Mouse (Mus musculus): ENCODE measurements at regions not wholly inside any gene's neighbourhood (a gene's known extent, or its start where the extent isn't known, plus 50 kb on each side); places are given as distances from the start of the nearest gene placed in this dataset.

- no peaks in the 10 kb centered on the region for H3K79me2 ChIP-seq (ENCODE audit: control insufficient read depth, insufficient read depth)
- H3K4me2 ChIP-seq (ENCODE audit: low read depth), result no peak overlapping the region
- H3K4me3 ChIP-seq, result no peak overlapping the region
- no peaks in the 10 kb centered on the region for H3K36me3 ChIP-seq (ENCODE audit: control insufficient read depth, insufficient read depth)
- H3ac ChIP-seq (ENCODE audit: control insufficient read depth, insufficient read length), result no peak overlapping the region
- H3K27me3 ChIP-seq (ENCODE audit: control insufficient read depth, insufficient read depth, insufficient read length), result no peaks in the 10 kb centered on the region
- TF ChIP-seq CEBPB (IDR thresholded peaks at IDR 0.05; ENCODE audit: insufficient read depth, poor library complexity, severe bottlenecking) (no peak), POLR2A (IDR thresholded peaks at IDR 0.05; ENCODE audit: insufficient read length, low read depth) (no peak), MYOD1 (IDR thresholded peaks at IDR 0.05; ENCODE audit: control insufficient read depth in 1 of 3, insufficient read length in 2 of 3, low read depth in 2 of 3) (no peak), MYOG (IDR thresholded peaks at IDR 0.05; ENCODE audit: control insufficient read depth in 1 of 3, insufficient read depth in 1 of 3, insufficient read length in 2 of 3, low read depth in 2 of 3) (no peak), TCF12 (IDR thresholded peaks at IDR 0.05; ENCODE audit: insufficient read depth, poor library complexity, severe bottlenecking) (no peak), POLR2AphosphoS2 (IDR thresholded peaks at IDR 0.05; ENCODE audit: insufficient read length, low read depth) (no peak), USF1 (IDR thresholded peaks at IDR 0.05; ENCODE audit: low read depth) (no peak), SRF (IDR thresholded peaks at IDR 0.05; ENCODE audit: control insufficient read depth, insufficient read length, low read depth) (no peak), REST (IDR thresholded peaks at IDR 0.05; ENCODE audit: insufficient read depth, insufficient read length) (no peak), E2F4 (IDR thresholded peaks at IDR 0.05; ENCODE audit: insufficient read depth) (no peak)
These were observed 252.0 kb upstream of the Tbx3 start for GRCm38 (mm10) chr5:119418486-119418885.

- Histone ChIP-seq H3K4me3 (no peak overlapping the region), H3K36me3 (ENCODE audit: control insufficient read depth, insufficient read depth) (no peaks in the 10 kb centered on the region), H3K27me3 (ENCODE audit: control insufficient read depth, insufficient read depth, insufficient read length) (no peaks in the 10 kb centered on the region), H3K79me2 (ENCODE audit: control insufficient read depth, insufficient read depth) (no peaks in the 10 kb centered on the region), H3K4me2 (ENCODE audit: low read depth) (no peak overlapping the region), H3ac (ENCODE audit: control insufficient read depth, insufficient read length) (no peak overlapping the region)
- TF ChIP-seq MAX (IDR thresholded peaks at IDR 0.05; ENCODE audit: low read depth), result no peak
- TF ChIP-seq TCF3 (IDR thresholded peaks at IDR 0.05; ENCODE audit: insufficient read length, low read depth), result no peak
- TF ChIP-seq POLR2AphosphoS2 (IDR thresholded peaks at IDR 0.05; ENCODE audit: insufficient read length, low read depth), result no peak
- no peak for TF ChIP-seq TCF12 (IDR thresholded peaks at IDR 0.05; ENCODE audit: insufficient read depth, poor library complexity, severe bottlenecking)
- no peak for TF ChIP-seq USF1 (IDR thresholded peaks at IDR 0.05; ENCODE audit: low read depth)
- TF ChIP-seq CEBPB (IDR thresholded peaks at IDR 0.05; ENCODE audit: insufficient read depth, poor library complexity, severe bottlenecking), result no peak
- no peak for TF ChIP-seq MYOG (IDR thresholded peaks at IDR 0.05; ENCODE audit: control insufficient read depth in 1 of 3, insufficient read depth in 1 of 3, insufficient read length in 2 of 3, low read depth in 2 of 3)
- no peak for TF ChIP-seq SRF (IDR thresholded peaks at IDR 0.05; ENCODE audit: control insufficient read depth, insufficient read length, low read depth)
- no peak for TF ChIP-seq REST (IDR thresholded peaks at IDR 0.05; ENCODE audit: insufficient read depth, insufficient read length)
These were observed 242.9 kb upstream of the Tbx3 start for GRCm38 (mm10) chr5:119427511-119428019.

- no peaks in the 10 kb centered on the region for H3K79me2 ChIP-seq (ENCODE audit: control insufficient read depth, insufficient read depth)
- H3K36me3 ChIP-seq (ENCODE audit: control insufficient read depth, insufficient read depth), result no peaks in the 10 kb centered on the region
- TF ChIP-seq MYOD1 (IDR thresholded peaks at IDR 0.05; ENCODE audit: control insufficient read depth in 1 of 3, insufficient read length in 2 of 3, low read depth in 2 of 3), result no peak
- TF ChIP-seq POLR2A (IDR thresholded peaks at IDR 0.05; ENCODE audit: insufficient read length, low read depth), result no peak
- TF ChIP-seq POLR2AphosphoS2 (IDR thresholded peaks at IDR 0.05; ENCODE audit: insufficient read length, low read depth), result no peak
- TF ChIP-seq E2F4 (IDR thresholded peaks at IDR 0.05; ENCODE audit: insufficient read depth), result no peak
- no peak for TF ChIP-seq CEBPB (IDR thresholded peaks at IDR 0.05; ENCODE audit: insufficient read depth, poor library complexity, severe bottlenecking)
- TF ChIP-seq MYOG (IDR thresholded peaks at IDR 0.05; ENCODE audit: control insufficient read depth in 1 of 3, insufficient read depth in 1 of 3, insufficient read length in 2 of 3, low read depth in 2 of 3), result no peak
- TF ChIP-seq SRF (IDR thresholded peaks at IDR 0.05; ENCODE audit: control insufficient read depth, insufficient read length, low read depth), result no peak
- TF ChIP-seq USF1 (IDR thresholded peaks at IDR 0.05; ENCODE audit: low read depth), result no peak
- TF ChIP-seq TCF12 (IDR thresholded peaks at IDR 0.05; ENCODE audit: insufficient read depth, poor library complexity, severe bottlenecking), result no peak
- no peak overlapping the region for H3ac ChIP-seq (ENCODE audit: control insufficient read depth, insufficient read length)
- H3K4me2 ChIP-seq (ENCODE audit: low read depth), result no peak overlapping the region
- H3K4me3 ChIP-seq, result no peak overlapping the region
- H3K27me3 ChIP-seq (ENCODE audit: control insufficient read depth, insufficient read depth, insufficient read length), result no peaks in the 10 kb centered on the region
These were observed 239.2 kb upstream of the Tbx3 start for GRCm38 (mm10) chr5:119431271-119431756.

GRCm38 (mm10) chr5:119434572-119434971 lies 235.9 kb upstream of the Tbx3 start:
- no peaks in the 10 kb centered on the region for H3K36me3 ChIP-seq (ENCODE audit: control insufficient read depth, insufficient read depth)

GRCm38 (mm10) chr5:119448494-119448893 lies 222.0 kb upstream of the Tbx3 start:
- H3K27me3 ChIP-seq (ENCODE audit: control insufficient read depth, insufficient read depth, insufficient read length), result no peaks in the 10 kb centered on the region
- H3ac ChIP-seq (ENCODE audit: control insufficient read depth, insufficient read length), result no peak overlapping the region
- H3K4me2 ChIP-seq (ENCODE audit: low read depth), result no peak overlapping the region
- H3K36me3 ChIP-seq (ENCODE audit: control insufficient read depth, insufficient read depth), result no peaks in the 10 kb centered on the region
- H3K79me2 ChIP-seq (ENCODE audit: control insufficient read depth, insufficient read depth), result no peaks in the 10 kb centered on the region
- no peak overlapping the region for H3K4me3 ChIP-seq
- TF ChIP-seq MAX (IDR thresholded peaks at IDR 0.05; ENCODE audit: low read depth) (no peak), TCF3 (IDR thresholded peaks at IDR 0.05; ENCODE audit: insufficient read length, low read depth) (no peak), POLR2AphosphoS2 (IDR thresholded peaks at IDR 0.05; ENCODE audit: insufficient read length, low read depth) (no peak), CEBPB (IDR thresholded peaks at IDR 0.05; ENCODE audit: insufficient read depth, poor library complexity, severe bottlenecking) (no peak), MYOD1 (IDR thresholded peaks at IDR 0.05; ENCODE audit: control insufficient read depth in 1 of 3, insufficient read length in 2 of 3, low read depth in 2 of 3) (no peak), MYOG (IDR thresholded peaks at IDR 0.05; ENCODE audit: control insufficient read depth in 1 of 3, insufficient read depth in 1 of 3, insufficient read length in 2 of 3, low read depth in 2 of 3) (no peak), E2F4 (IDR thresholded peaks at IDR 0.05; ENCODE audit: insufficient read depth) (no peak), TCF12 (IDR thresholded peaks at IDR 0.05; ENCODE audit: insufficient read depth, poor library complexity, severe bottlenecking) (no peak), POLR2A (IDR thresholded peaks at IDR 0.05; ENCODE audit: insufficient read length, low read depth) (no peak), SRF (IDR thresholded peaks at IDR 0.05; ENCODE audit: control insufficient read depth, insufficient read length, low read depth) (no peak), REST (IDR thresholded peaks at IDR 0.05; ENCODE audit: insufficient read depth, insufficient read length) (no peak), USF1 (IDR thresholded peaks at IDR 0.05; ENCODE audit: low read depth) (no peak)

More at GRCm38 (mm10) chr5:119434572-119434971, 235.9 kb upstream of the Tbx3 start:
- TF ChIP-seq MAX (IDR thresholded peaks at IDR 0.05; ENCODE audit: low read depth), result no peak
- no peak for TF ChIP-seq CEBPB (IDR thresholded peaks at IDR 0.05; ENCODE audit: insufficient read depth, poor library complexity, severe bottlenecking)
- no peak for TF ChIP-seq TCF3 (IDR thresholded peaks at IDR 0.05; ENCODE audit: insufficient read length, low read depth)
- TF ChIP-seq TCF12 (IDR thresholded peaks at IDR 0.05; ENCODE audit: insufficient read depth, poor library complexity, severe bottlenecking), result no peak
- no peak for TF ChIP-seq USF1 (IDR thresholded peaks at IDR 0.05; ENCODE audit: low read depth)
- no peak for TF ChIP-seq MYOD1 (IDR thresholded peaks at IDR 0.05; ENCODE audit: control insufficient read depth in 1 of 3, insufficient read length in 2 of 3, low read depth in 2 of 3)
- no peak for TF ChIP-seq SRF (IDR thresholded peaks at IDR 0.05; ENCODE audit: control insufficient read depth, insufficient read length, low read depth)
- Histone ChIP-seq H3ac (ENCODE audit: control insufficient read depth, insufficient read length) (no peak overlapping the region), H3K4me3 (no peak overlapping the region), H3K27me3 (ENCODE audit: control insufficient read depth, insufficient read depth, insufficient read length) (no peaks in the 10 kb centered on the region), H3K79me2 (ENCODE audit: control insufficient read depth, insufficient read depth) (no peaks in the 10 kb centered on the region), H3K4me2 (ENCODE audit: low read depth) (no peak overlapping the region)
